30 mouse cellular contexts compared by ENCODE assay signal in genomic region chrX:42489446-42489845, GRCm38 (mm10). TPM values are rescaled to one million over a fixed set of nuclear protein-coding genes. Genes with fewer than 3 reads are reported as not detected.
DNase-seq lines count a peak whose midpoint lies in the region; ATAC-seq lines count a peak whose summit lies in the region.
"Had no signal": no experiment of that assay in that cellular context is flagged by ENCODE, and none has a peak within 500 bp of the region (broad histone marks: within the 10 kb centered on the region; RNA-seq: fewer than 3 reads in every experiment).

TSS of gene Tex13c2 (plus strand) at chrX:42489691.

- H3K36me3 ChIP-seq in forebrain, embryonic 12.5 days (replicated peaks), result no peaks in the 10 kb centered on the region
- H3K36me3 ChIP-seq in heart, embryonic 12.5 days, result no peaks in the 10 kb centered on the region
- H3K36me3 ChIP-seq: embryonic facial prominence, embryonic 10.5 days; embryonic facial prominence, embryonic 13.5 days; G1E; heart, embryonic 10.5 days; hindbrain, embryonic 12.5 days; hindbrain, embryonic 15.5 days had no signal

- ATAC-seq in forebrain, embryonic 12.5 days (ENCODE audit: low FRiP score), result no peak
- ATAC-seq in heart, embryonic 12.5 days (ENCODE audit: insufficient number of reproducible peaks, low FRiP score), result no peak
- ATAC-seq: forebrain, embryonic 13.5 days; forebrain, embryonic 16.5 days; intestine, postnatal 0 days; Patski had no signal

- H3K27ac ChIP-seq in forebrain, embryonic 12.5 days, result no peak within 1 kb of the TSS
- H3K27ac ChIP-seq in heart, embryonic 12.5 days (ENCODE audit: poor library complexity, severe bottlenecking), result no peak within 1 kb of the TSS
- H3K27ac ChIP-seq: embryonic facial prominence, embryonic 10.5 days; embryonic facial prominence, embryonic 13.5 days; forebrain, embryonic 13.5 days; gastrocnemius, adult 2 months; heart, embryonic 10.5 days; hindbrain, embryonic 12.5 days; hindbrain, embryonic 15.5 days had no signal

- H3K27me3 ChIP-seq in forebrain, embryonic 12.5 days, result no peaks in the 10 kb centered on the region
- no peaks in the 10 kb centered on the region for H3K27me3 ChIP-seq in heart, embryonic 12.5 days (replicated peaks)
- H3K27me3 ChIP-seq: embryonic facial prominence, embryonic 13.5 days; forebrain, embryonic 13.5 days; hindbrain, embryonic 12.5 days; hindbrain, embryonic 15.5 days had no signal

- no peak within 1 kb of the TSS for H3K9ac ChIP-seq in forebrain, embryonic 12.5 days
- no peak within 1 kb of the TSS for H3K9ac ChIP-seq in heart, embryonic 12.5 days
- H3K9ac ChIP-seq: embryonic facial prominence, embryonic 13.5 days; forebrain, embryonic 13.5 days; hindbrain, embryonic 12.5 days; hindbrain, embryonic 15.5 days had no signal

- DNase-seq in cerebellum, adult 11-12 months, result peak; percentile 3
- DNase-seq in cerebellum, adult 9-11 months, result no peak
- DNase-seq in ES-CJ7 (ENCODE audit: low read depth, low spot score) (peak; percentile 56), WW6 (ENCODE audit: low read depth, low spot score) (peak; percentile 14)
- peak; percentile 41 for DNase-seq in testis, postnatal 10 days (ENCODE audit: low spot score)
- DNase-seq in yolk sac, embryonic 10.5 days (ENCODE audit: low spot score), result no peak
- DNase-seq: adrenal gland, postnatal 10 days; adrenal gland, postnatal 36 days; cerebellum, adult 2 months; embryo, embryonic 11 days; gastrocnemius, adult 2 months; gastrocnemius, postnatal 14 days; heart, adult 11 months; kidney, adult 8-10 months had no signal

- no peak within 1 kb of the TSS for H3K4me2 ChIP-seq in forebrain, embryonic 12.5 days
- H3K4me2 ChIP-seq in heart, embryonic 12.5 days, result no peak within 1 kb of the TSS
- H3K4me2 ChIP-seq: embryonic facial prominence, embryonic 13.5 days; forebrain, embryonic 13.5 days; hindbrain, embryonic 12.5 days; hindbrain, embryonic 15.5 days had no signal

- WGBS in forebrain, embryonic 12.5 days, result 90% methylated on average over 16 of the region's 16 CpGs
- 84% methylated on average over 16 of the region's 16 CpGs for WGBS in heart, embryonic 12.5 days

- H3K4me3 ChIP-seq in forebrain, embryonic 12.5 days (replicated peaks), result no peak within 1 kb of the TSS
- no peak within 1 kb of the TSS for H3K4me3 ChIP-seq in heart, embryonic 12.5 days
- H3K4me3 ChIP-seq: embryonic facial prominence, embryonic 10.5 days; embryonic facial prominence, embryonic 13.5 days; erythroblast, embryonic 14.5 days; forebrain, embryonic 13.5 days; gastrocnemius, adult 2 months; heart, embryonic 10.5 days; hindbrain, embryonic 12.5 days; hindbrain, embryonic 15.5 days had no signal

- H3K9me3 ChIP-seq in forebrain, embryonic 12.5 days, result 0 out of 2 replicates have a peak, but pooled peaks cover 6% of the 10 kb centered on the region
- H3K9me3 ChIP-seq in heart, embryonic 12.5 days (replicated peaks), result no peaks in the 10 kb centered on the region
- H3K9me3 ChIP-seq: embryonic facial prominence, embryonic 13.5 days; G1E; heart, embryonic 10.5 days; hindbrain, embryonic 12.5 days; hindbrain, embryonic 15.5 days had no signal

- H3K4me1 ChIP-seq in forebrain, embryonic 12.5 days, result no peaks in the 10 kb centered on the region
- H3K4me1 ChIP-seq in heart, embryonic 12.5 days (replicated peaks), result no peaks in the 10 kb centered on the region
- H3K4me1 ChIP-seq: embryonic facial prominence, embryonic 10.5 days; embryonic facial prominence, embryonic 13.5 days; forebrain, embryonic 13.5 days; heart, embryonic 10.5 days; hindbrain, embryonic 12.5 days; hindbrain, embryonic 15.5 days had no signal

RNA-seq across cellular contexts. Expression of gene Tex13c2, which starts in this region (rescaled TPM):
- not detected in 2 replicates for polyA plus RNA-seq in forebrain, embryonic 12.5 days (2016; fragmentation: Nextera tagmentation; extraction: Ambion mirVana)
- not detected in 2 replicates for polyA plus RNA-seq in heart, embryonic 12.5 days (2016; fragmentation: Nextera tagmentation; extraction: Ambion mirVana)
- polyA plus RNA-seq: cerebellum, adult 2 months; embryonic facial prominence, embryonic 10.5 days; embryonic facial prominence, embryonic 13.5 days; erythroblast, embryonic 14.5 days; forebrain, embryonic 13.5 days; forebrain, embryonic 16.5 days; G1E; heart, embryonic 10.5 days; heart, embryonic 14.5 days; heart, postnatal 0 days; hindbrain, embryonic 12.5 days; hindbrain, embryonic 15.5 days; intestine, embryonic 14.5 days; intestine, postnatal 0 days; Patski had no signal

Comparison
In these comparisons a context has a peak if more than half of its experiments do, and no peak if none do; other contexts are left out.
1. DNase-seq: peak in cerebellum, adult 11-12 months (single experiment), ES-CJ7 (single experiment), WW6 (single experiment) and testis, postnatal 10 days (single experiment); none in cerebellum, adult 9-11 months (single experiment) and yolk sac, embryonic 10.5 days (single experiment).